Mouse (Mus musculus) spleen, postnatal 10 days (tissue): Measurements from ENCODE around the gene Gm16440.
"Not testable (repeated sequence)": the region's sequence is repeated elsewhere in the genome, so short reads cannot be mapped to it uniquely, and the experiment has no call there.

Experiments used
- DNase-seq, 2 experiments: peaks; one replicate each; pipeline ENCODE4 v3.0.0; 2021 to 2022; ENCODE audit warnings: low spot score in 2 of 2

Gm16440 gene

DNA sequence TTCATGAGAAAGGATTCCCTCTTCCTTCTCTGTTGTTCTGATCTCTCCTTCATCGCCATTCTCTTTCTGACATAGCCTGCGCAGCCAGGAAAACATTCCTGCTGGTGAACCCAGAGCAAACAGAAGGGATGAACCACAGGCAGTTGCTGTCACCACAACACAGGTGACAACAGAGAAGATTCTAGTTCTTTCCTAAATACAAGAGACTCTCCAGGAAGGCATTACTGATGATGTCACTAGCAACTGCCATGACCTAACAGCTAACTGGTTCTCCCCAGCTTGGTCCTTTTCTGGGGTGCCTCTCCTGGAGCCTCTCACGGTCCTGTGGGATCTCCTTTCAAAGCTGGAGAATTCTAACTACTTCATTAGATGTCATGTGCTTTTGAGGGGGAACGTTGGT is at the start of gene Gm16440:
Gene Gm16440, minus strand, starts transcription at position 101 of the 400 bp plus-strand sequence.
- DNase-seq: not testable (repeated sequence)

DNA sequence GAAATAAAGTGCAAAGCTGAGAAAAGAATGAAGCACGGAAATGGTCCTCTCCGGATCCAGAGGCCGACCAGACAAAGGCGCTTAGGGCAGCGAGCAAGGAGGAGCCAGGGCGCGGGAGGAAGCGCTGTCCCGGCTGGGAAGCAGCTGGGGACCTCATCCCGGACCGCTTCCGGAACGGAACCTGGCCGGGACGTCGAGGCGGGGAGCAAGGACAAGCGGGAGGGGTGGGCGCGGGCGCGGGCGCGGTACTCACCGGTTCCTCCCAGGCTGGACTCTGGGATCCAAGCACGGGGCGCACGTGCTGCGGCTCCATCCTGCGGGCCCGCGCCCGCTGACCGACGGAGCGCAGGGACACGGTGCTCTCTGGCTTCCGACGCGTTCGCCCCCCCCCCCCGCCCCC is 36.6 kb upstream of the Gm16440 start:
- DNase-seq: peak in 1 of 2 experiments; percentile 10

DNA sequence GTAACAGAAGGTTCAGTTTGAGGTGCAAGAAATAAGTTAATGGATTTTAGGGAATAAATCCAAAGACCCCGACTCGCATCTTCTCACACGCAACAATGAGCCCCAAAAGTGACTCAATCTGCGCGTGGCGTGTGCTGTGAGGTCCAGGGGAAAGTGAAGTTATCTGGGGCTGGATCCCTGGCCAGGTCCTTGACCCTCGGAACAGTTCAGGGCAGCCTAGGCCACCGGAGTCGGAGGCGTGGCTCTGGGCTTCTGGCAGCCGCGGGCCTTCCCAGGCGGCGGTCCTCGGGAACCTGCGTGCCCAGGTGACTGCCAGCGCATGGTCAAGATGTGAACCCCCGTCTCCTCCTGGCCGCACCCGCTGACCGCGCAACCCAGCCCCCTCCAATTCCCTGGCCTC is 36.2 kb upstream of the Gm16440 start:
- peak in 1 of 2 experiments; percentile 3 for DNase-seq

DNA sequence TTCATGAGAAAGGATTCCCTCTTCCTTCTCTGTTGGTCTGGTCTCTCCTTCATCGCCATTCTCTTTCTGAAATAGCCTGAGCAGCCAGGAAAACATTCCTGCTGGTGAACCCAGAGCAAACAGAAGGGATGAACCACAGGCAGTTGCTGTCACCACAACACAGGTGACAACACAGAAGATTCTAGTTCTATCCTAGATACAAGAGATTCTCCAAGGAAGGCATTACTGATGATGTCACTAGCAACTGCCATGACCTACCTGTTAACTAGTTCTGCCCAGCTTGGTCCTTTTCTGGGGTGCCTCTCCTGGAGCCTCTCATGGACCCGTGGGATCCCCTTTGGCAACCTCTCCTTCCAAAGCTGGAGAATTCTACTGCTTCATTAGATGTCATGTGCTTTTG is 22.3 kb upstream of the Gm16440 start, which contains the start of gene Gm3591:
Gene Gm3591, minus strand, starts transcription at position 101 of the 400 bp plus-strand sequence.
- DNase-seq: not testable (repeated sequence)

DNA sequence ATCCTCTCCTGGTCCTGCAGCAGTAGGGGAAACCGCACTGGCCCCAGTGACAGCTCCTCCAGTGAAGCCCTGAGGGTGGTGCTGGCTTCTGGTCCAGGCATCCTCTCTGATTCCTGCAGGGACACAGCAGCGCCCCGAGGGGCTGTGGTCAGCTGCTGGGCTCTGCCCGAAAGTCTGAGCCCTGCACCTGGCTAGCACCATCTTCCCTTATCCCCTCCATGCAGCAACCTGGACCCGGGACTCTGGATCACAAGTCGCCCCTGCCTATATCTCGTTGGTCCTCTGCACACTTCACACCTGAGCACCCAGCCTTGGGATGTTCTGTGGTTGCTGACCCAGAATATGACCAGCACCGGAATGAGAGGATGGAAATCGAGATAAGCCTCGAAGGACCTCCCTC is 46.5 kb downstream of the Gm16440 start, which contains the start of gene Gm3618:
Gene Gm3618, minus strand, starts transcription at position 101 of the 400 bp plus-strand sequence.
- not testable (repeated sequence) for DNase-seq
